Mouse (Mus musculus) myocyte (in vitro differentiated cells): ENCODE measurements around the gene Col16a1.

Experiments used
- MAX ChIP-seq: IDR thresholded peaks from one replicate; pipeline ENCODE4 v1.6.1; 2011; ENCODE audit warnings: low read depth, mild to moderate bottlenecking, control low read depth
- MYOG ChIP-seq, 3 experiments: IDR thresholded peaks; one replicate each; pipeline ENCODE4 v1.6.1; 2011; ENCODE audit warnings: control low read depth in 2 of 3, low read depth in 2 of 3, mild to moderate bottlenecking in 2 of 3; ENCODE audit not compliant: insufficient read length in 2 of 3, control insufficient read depth in 1 of 3, insufficient read depth in 1 of 3
- POLR2A ChIP-seq: IDR thresholded peaks from one replicate; pipeline ENCODE4 v1.6.1; 2011; ENCODE audit warnings: low read depth, mild to moderate bottlenecking, control low read depth, moderate library complexity; ENCODE audit not compliant: insufficient read length
- POLR2AphosphoS2 ChIP-seq: IDR thresholded peaks from one replicate; pipeline ENCODE4 v1.6.1; 2011; ENCODE audit warnings: low read depth, control low read depth; ENCODE audit not compliant: insufficient read length
- REST ChIP-seq: IDR thresholded peaks from one replicate; pipeline ENCODE4 v1.6.1; 2011; ENCODE audit warnings: mild to moderate bottlenecking, control low read depth, moderate library complexity; ENCODE audit not compliant: insufficient read depth, insufficient read length
- SRF ChIP-seq: IDR thresholded peaks from one replicate; pipeline ENCODE4 v1.6.1; 2011; ENCODE audit warnings: low read depth; ENCODE audit not compliant: control insufficient read depth, insufficient read length
- TCF12 ChIP-seq: IDR thresholded peaks from one replicate; pipeline ENCODE4 v1.6.1; 2011; ENCODE audit warnings: mild to moderate bottlenecking, control low read depth; ENCODE audit not compliant: poor library complexity, insufficient read depth, severe bottlenecking

- TF ChIP-seq SRF (no peak), POLR2A (no peak), MYOG (IDR thresholded peaks at IDR 0.05; ENCODE audit: control insufficient read depth in 1 of 3, insufficient read depth in 1 of 3, insufficient read length in 2 of 3, low read depth in 2 of 3) (no peak), TCF12 (no peak), REST (no peak), MAX (no peak), POLR2AphosphoS2 (no peak)
These were observed 8.8 kb downstream of the Col16a1 start for GRCm38 (mm10) chr4:130056471-130056870.
